Mouse (Mus musculus) G1E (cell line): ENCODE results near the gene Slit2. TPM values are rescaled to one million over a fixed set of nuclear protein-coding genes. Genes with fewer than 3 reads are reported as not detected.

Experiments
- ATAC-seq: 2 replicates; pipeline ENCODE4 v1.8.0; 2016; ENCODE audit warnings: mild to moderate bottlenecking; ENCODE audit not compliant: insufficient number of reproducible peaks, poor library complexity, low FRiP score, severe bottlenecking; ENCODE audit errors: extremely low read depth
- DNase-seq: peaks from one replicate; pipeline ENCODE4 v3.0.0; 2012; ENCODE audit warnings: low spot score
- H3K27me3 ChIP-seq: 2 replicates; pipeline ENCODE4 v1.6.1; 2012; ENCODE audit warnings: mild to moderate bottlenecking, low read length, inconsistent platforms; ENCODE audit not compliant: insufficient read depth
- H3K36me3 ChIP-seq: replicated peaks from 2 replicates; pipeline ENCODE3; 2012; ENCODE audit warnings: mild to moderate bottlenecking, inconsistent platforms
- H3K4me1 ChIP-seq: 2 replicates; pipeline ENCODE4 v1.6.1; 2012; ENCODE audit warnings: low read depth, low read length, inconsistent platforms, mixed read lengths; ENCODE audit not compliant: insufficient read depth
- H3K4me3 ChIP-seq: 2 replicates; pipeline ENCODE4 v1.5.1; 2012; ENCODE audit warnings: low read depth, mild to moderate bottlenecking, inconsistent platforms, low read length, moderate library complexity, mixed read lengths
- H3K9me3 ChIP-seq: replicated peaks from 2 replicates; pipeline ENCODE4 v1.6.1; 2012; ENCODE audit warnings: inconsistent platforms
- CTCF ChIP-seq: IDR thresholded peaks from 2 replicates; pipeline ENCODE4 v1.5.1; 2012; ENCODE audit warnings: low read depth, low read length, inconsistent platforms, mixed read lengths
- GATA1 ChIP-seq: IDR thresholded peaks from 2 replicates; pipeline ENCODE4 v1.6.1; 2012; ENCODE audit warnings: borderline replicate concordance, low read length, inconsistent platforms, mixed read lengths
- GATA2 ChIP-seq: IDR thresholded peaks from 2 replicates; pipeline ENCODE4 v1.6.1; 2012; ENCODE audit warnings: low read depth, low read length, inconsistent platforms, borderline replicate concordance
- POLR2AphosphoS5 ChIP-seq: IDR thresholded peaks from 2 replicates; pipeline ENCODE4 v1.6.1; 2012; ENCODE audit warnings: low read depth, low read length, inconsistent platforms; ENCODE audit not compliant: insufficient replicate concordance
- TAL1 ChIP-seq: conservative IDR thresholded peaks from 2 replicates; pipeline ENCODE4 v1.6.1; 2012; ENCODE audit warnings: low read depth, low read length, inconsistent platforms, mixed read lengths
- polyA plus RNA-seq: library from polyadenylated mRNA; stranded (reverse); fragments of >175 nt; gene quantifications from 2 replicates; pipeline ENCODE4 v1.2.3, GENCODE M21; 2012
- total RNA-seq, 2 experiments: library from RNA; stranded (forward) in 1 of 2; stranded (reverse) in 1 of 2; fragments of 200-1000 nt in 1 of 2; fragments of >200 nt in 1 of 2; fragmentation: Nextera tagmentation in 1 of 2; gene quantifications; 2 replicates each; pipeline ENCODE4 v1.2.3; 2014 to 2017

Gene Slit2
- total and polyA plus RNA-seq, 3 experiments, result 0.27 TPM; not detected in 2

DNA sequence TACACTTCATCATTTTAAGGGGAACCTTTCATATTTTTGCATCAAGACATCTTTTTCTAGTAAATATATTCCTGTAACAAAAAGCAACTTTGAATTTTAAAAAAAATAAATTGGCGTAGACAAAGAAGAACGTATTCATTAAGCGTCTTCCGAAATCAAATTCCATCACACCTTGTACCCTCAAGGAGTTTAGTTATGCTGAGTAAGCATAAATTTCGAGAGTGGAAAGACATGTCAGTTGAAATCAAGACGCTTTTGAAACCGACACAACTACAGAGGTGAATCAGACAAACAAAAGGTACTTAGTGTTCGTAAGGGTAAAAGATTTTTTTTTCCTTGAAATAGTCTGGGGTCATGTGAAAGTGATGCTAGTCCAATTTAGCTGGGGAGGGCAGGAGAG lies 201.4 kb downstream of the Slit2 start:
- DNase-seq (no peak), ATAC-seq (no peak)
- no peak for TF ChIP-seq CTCF
- no peak for TF ChIP-seq POLR2AphosphoS5
- TF ChIP-seq GATA1, result no peak
- no peak for TF ChIP-seq TAL1
- TF ChIP-seq GATA2, result no peak
- Histone ChIP-seq H3K36me3 (no peaks in the 10 kb centered on the region), H3K27me3 (no peaks in the 10 kb centered on the region), H3K4me3 (no peak overlapping the region), H3K9me3 (no peaks in the 10 kb centered on the region), H3K4me1 (no peaks in the 10 kb centered on the region)

DNA sequence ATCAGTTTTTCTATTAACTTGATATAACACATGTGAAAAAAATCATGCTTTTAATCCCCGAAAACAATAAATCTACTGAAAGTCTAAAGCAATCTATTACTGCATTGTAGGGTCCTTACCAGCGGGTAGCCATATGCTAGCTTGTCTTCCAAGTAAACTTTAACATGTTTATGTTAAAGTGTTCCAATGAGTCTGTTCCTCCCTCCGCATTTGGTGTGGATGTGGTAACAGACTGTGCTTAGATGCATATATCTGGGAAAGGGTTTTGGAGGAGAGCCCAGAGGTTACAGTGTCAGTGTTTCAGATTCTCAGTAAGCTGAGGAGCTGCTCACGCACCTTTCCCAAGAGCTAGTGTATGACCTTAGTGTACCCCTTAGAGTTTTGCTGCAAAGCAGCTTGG lies 204.9 kb downstream of the Slit2 start:
- Histone ChIP-seq H3K36me3 (no peaks in the 10 kb centered on the region), H3K4me3 (no peak overlapping the region), H3K4me1 (no peaks in the 10 kb centered on the region), H3K9me3 (no peaks in the 10 kb centered on the region), H3K27me3 (no peaks in the 10 kb centered on the region)
- TF ChIP-seq TAL1 (no peak), POLR2AphosphoS5 (no peak), CTCF (no peak), GATA2 (no peak), GATA1 (no peak)
- ATAC-seq (no peak), DNase-seq (no peak)

DNA sequence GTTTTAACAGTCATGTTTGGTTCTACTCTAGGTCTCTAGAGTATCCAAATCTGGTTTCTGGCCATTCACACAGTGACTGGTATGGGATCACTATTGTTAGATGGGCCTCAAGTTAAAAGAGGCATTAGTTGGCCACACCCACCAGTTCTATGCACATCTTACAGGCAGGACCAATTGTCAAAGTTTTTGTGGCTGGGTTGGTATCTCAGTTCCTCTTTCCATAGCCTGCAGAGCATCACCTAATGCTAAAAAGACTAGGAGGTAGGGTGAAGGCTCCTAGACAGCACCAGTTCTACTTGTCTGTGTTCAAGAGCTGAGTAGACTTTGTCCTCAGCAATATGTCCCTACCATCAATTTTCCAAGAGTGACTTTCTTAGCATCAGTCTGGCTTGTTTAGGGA lies 216.4 kb downstream of the Slit2 start:
- no peaks in the 10 kb centered on the region for H3K9me3 ChIP-seq
- no peaks in the 10 kb centered on the region for H3K4me1 ChIP-seq
- DNase-seq, result no peak
- no peaks in the 10 kb centered on the region for H3K36me3 ChIP-seq
- no peaks in the 10 kb centered on the region for H3K27me3 ChIP-seq
- ATAC-seq, result no peak
- no peak overlapping the region for H3K4me3 ChIP-seq
- TF ChIP-seq CTCF (no peak), TAL1 (no peak), POLR2AphosphoS5 (no peak), GATA1 (no peak), GATA2 (no peak)

DNA sequence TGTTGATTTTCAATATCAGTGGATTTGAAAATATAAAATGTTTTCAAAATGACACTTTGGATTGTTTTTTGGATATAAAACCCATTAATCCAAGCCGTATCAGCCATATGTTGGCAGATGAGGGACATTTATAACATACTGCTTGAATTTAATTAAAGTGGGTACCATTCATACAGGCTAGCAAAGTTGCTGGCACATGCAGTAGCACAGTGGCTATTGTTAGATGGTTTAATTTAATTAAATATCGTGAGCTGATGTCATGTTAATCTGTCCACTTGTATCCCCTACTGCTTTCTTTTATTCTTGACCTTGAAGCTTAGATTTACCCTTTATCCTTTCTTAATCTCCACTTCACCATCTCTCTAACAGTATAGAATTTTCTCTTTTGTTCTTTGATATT lies 232.3 kb downstream of the Slit2 start:
- no peak for ATAC-seq
- no peak for TF ChIP-seq POLR2AphosphoS5
- no peak for TF ChIP-seq GATA2
- no peak for TF ChIP-seq CTCF
- no peak for TF ChIP-seq GATA1
- TF ChIP-seq TAL1, result no peak
- DNase-seq, result no peak
- Histone ChIP-seq H3K4me3 (no peak overlapping the region), H3K27me3 (no peaks in the 10 kb centered on the region), H3K36me3 (no peaks in the 10 kb centered on the region), H3K9me3 (no peaks in the 10 kb centered on the region), H3K4me1 (no peaks in the 10 kb centered on the region)

DNA sequence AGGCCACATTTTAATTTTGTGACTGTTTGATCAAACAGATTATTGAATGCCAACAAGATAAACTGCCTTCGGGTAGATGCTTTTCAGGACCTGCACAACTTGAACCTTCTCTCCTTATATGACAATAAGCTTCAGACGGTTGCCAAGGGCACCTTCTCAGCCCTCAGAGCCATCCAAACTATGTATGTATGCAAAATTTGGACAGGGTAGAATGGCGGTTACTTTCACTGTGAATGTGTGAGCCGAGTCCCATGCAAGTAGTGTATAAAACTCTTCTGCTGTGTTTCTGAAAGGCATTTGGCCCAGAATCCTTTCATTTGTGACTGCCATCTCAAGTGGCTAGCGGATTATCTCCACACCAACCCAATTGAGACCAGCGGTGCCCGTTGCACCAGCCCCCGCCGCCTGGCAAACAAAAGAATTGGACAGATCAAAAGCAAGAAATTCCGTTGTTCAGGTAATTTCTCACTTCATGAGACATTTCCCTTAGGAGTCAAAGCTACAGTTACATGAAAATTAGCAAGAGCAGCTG lies 236.8 kb downstream of the Slit2 start:
- ATAC-seq, result no peak
- no peak for DNase-seq
- no peaks in the 10 kb centered on the region for H3K27me3 ChIP-seq
- TF ChIP-seq POLR2AphosphoS5 (no peak), GATA1 (no peak), CTCF (no peak), GATA2 (no peak), TAL1 (no peak)
- H3K36me3 ChIP-seq, result no peaks in the 10 kb centered on the region
- no peaks in the 10 kb centered on the region for H3K4me1 ChIP-seq
- H3K4me3 ChIP-seq, result no peak overlapping the region
- no peaks in the 10 kb centered on the region for H3K9me3 ChIP-seq

DNA sequence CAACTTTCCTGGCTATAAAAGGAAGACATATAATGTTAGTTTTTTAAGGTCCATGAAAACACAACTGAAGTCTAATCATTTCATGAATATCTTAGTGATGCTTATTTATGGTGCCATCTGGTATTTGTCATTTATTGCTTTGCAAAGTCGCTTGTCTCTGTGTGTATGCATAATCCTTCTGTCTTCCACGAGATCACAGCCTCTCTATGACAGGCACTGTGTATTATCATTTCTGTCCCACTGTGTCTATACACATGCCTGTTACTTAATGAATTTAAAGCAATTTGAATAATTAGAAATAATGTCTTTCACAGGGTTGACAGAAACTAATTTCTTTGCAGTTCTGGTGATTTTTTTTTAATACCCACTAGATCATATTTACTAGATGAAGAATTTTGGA lies 242.6 kb downstream of the Slit2 start:
- H3K36me3 ChIP-seq, result no peaks in the 10 kb centered on the region
- ATAC-seq (no peak), DNase-seq (no peak)
- no peak overlapping the region for H3K4me3 ChIP-seq
- no peaks in the 10 kb centered on the region for H3K27me3 ChIP-seq
- no peaks in the 10 kb centered on the region for H3K9me3 ChIP-seq
- H3K4me1 ChIP-seq, result no peaks in the 10 kb centered on the region
- TF ChIP-seq GATA2, result no peak
- TF ChIP-seq TAL1, result no peak
- no peak for TF ChIP-seq GATA1
- no peak for TF ChIP-seq POLR2AphosphoS5
- no peak for TF ChIP-seq CTCF
